Mouse (Mus musculus): Measurements from ENCODE around the gene Rgsl1. TPM values are rescaled to one million over a fixed set of nuclear protein-coding genes. Genes with fewer than 3 reads are reported as not detected.

Rgsl1 gene
- polyA plus RNA-seq, 1 experiment from 2014 or later = not detected

GRCm38 (mm10) chr1:153736096-153736495, 107.8 kb downstream of the Rgsl1 start:
- Histone ChIP-seq H3K4me1 (replicated peaks) (peaks cover 4% of the 10 kb centered on the region; the same call in 1 of the 2 replicates), H3K27ac (no peak overlapping the region), H3K9me3 (no peaks in the 10 kb centered on the region), H3K4me3 (replicated peaks) (no peak overlapping the region), H3K4me2 (replicated peaks) (no peak overlapping the region), H3K27me3 (replicated peaks) (peaks cover 34% of the 10 kb centered on the region), H3K36me3 (no peaks in the 10 kb centered on the region), H3K9ac (no peak overlapping the region)
- ATAC-seq = no peak
- WGBS = 55% methylated on average over 6 of the region's 6 CpGs

DNA sequence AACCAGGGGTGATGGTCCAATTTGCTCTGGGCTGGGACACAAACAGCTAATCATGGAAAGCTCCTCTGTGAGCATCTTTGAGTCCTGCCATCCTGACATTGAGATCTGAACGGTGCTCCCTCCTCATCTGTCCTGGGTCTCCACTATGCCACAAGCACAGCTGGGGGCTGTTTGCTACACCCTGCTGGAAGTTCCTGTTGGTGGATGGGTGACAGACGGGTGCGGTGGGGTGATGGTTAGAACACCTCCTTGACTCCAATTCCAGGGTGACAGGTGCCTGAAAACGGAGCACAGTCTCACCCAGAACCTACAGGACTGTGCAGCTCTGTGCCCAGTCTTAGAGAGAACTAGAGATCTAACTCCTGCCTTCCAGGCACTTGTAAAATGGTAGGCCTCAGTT, 109.1 kb downstream of the Rgsl1 start:
- WGBS = 78% methylated on average over 4 of the region's 4 CpGs
- no peaks in the 10 kb centered on the region for H3K4me1 ChIP-seq (replicated peaks)
- H3K36me3 ChIP-seq = no peaks in the 10 kb centered on the region
- no peak overlapping the region for H3K4me2 ChIP-seq (replicated peaks)
- H3K9me3 ChIP-seq = no peaks in the 10 kb centered on the region
- H3K9ac ChIP-seq = no peak overlapping the region
- no peak overlapping the region for H3K4me3 ChIP-seq (replicated peaks)
- no peak overlapping the region for H3K27ac ChIP-seq
- H3K27me3 ChIP-seq (replicated peaks) = peaks cover 24% of the 10 kb centered on the region
- no peak for ATAC-seq

GRCm38 (mm10) chr1:153733181-153733580, 110.8 kb downstream of the Rgsl1 start:
- Histone ChIP-seq H3K4me1 (replicated peaks) (no peaks in the 10 kb centered on the region), H3K27ac (no peak overlapping the region), H3K4me2 (replicated peaks) (no peak overlapping the region), H3K9me3 (no peaks in the 10 kb centered on the region), H3K9ac (no peak overlapping the region), H3K36me3 (no peaks in the 10 kb centered on the region), H3K4me3 (replicated peaks) (no peak overlapping the region), H3K27me3 (replicated peaks) (peaks cover 8% of the 10 kb centered on the region; the same call in 1 of the 2 replicates)
- 50% methylated on average over 9 of the region's 9 CpGs for WGBS
- no peak for ATAC-seq

GRCm38 (mm10) chr1:153730671-153731070, 113.3 kb downstream of the Rgsl1 start:
- Histone ChIP-seq H3K4me3 (replicated peaks) (no peak overlapping the region), H3K27ac (no peak overlapping the region), H3K36me3 (no peaks in the 10 kb centered on the region), H3K4me2 (replicated peaks) (no peak overlapping the region), H3K9me3 (no peaks in the 10 kb centered on the region), H3K4me1 (replicated peaks) (no peaks in the 10 kb centered on the region), H3K27me3 (replicated peaks) (no peaks in the 10 kb centered on the region), H3K9ac (no peak overlapping the region)
- no peak for ATAC-seq
- 53% methylated on average over 3 of the region's 3 CpGs for WGBS

- Histone ChIP-seq H3K4me2 (replicated peaks) (no peak overlapping the region), H3K9me3 (no peaks in the 10 kb centered on the region), H3K27me3 (replicated peaks) (no peaks in the 10 kb centered on the region), H3K27ac (no peak overlapping the region), H3K9ac (no peak overlapping the region), H3K4me3 (replicated peaks) (no peak overlapping the region), H3K36me3 (no peaks in the 10 kb centered on the region), H3K4me1 (replicated peaks) (no peaks in the 10 kb centered on the region)
- no peak for ATAC-seq
- 54% methylated on average over 2 of the region's 2 CpGs for WGBS
These were observed 114.1 kb downstream of the Rgsl1 start for GRCm38 (mm10) chr1:153729806-153730205.

Other genes starting within 250 kb of the Rgsl1 start
- gene Rgs8, start 191.1 kb downstream of the Rgsl1 start, polyA plus RNA-seq (2015; fragmentation: Nextera tagmentation; extraction: Ambion mirVana) = 0.23 and 0.37 TPM in 2 replicates
- 4.8 and 5.1 TPM in 2 replicates for gene Rgs16, start 103.8 kb downstream of the Rgsl1 start, polyA plus RNA-seq (2015; fragmentation: Nextera tagmentation; extraction: Ambion mirVana)
- gene Rnasel, start 94.7 kb downstream of the Rgsl1 start, polyA plus RNA-seq (2015; fragmentation: Nextera tagmentation; extraction: Ambion mirVana) = 22.9 and 24.5 TPM in 2 replicates
- 0.18 and 0.29 TPM in 2 replicates for gene Teddm1b, start 30.2 kb upstream of the Rgsl1 start, polyA plus RNA-seq (2015; fragmentation: Nextera tagmentation; extraction: Ambion mirVana)
- not detected in 2 replicates for gene Teddm1a, start 47.6 kb upstream of the Rgsl1 start, polyA plus RNA-seq (2015; fragmentation: Nextera tagmentation; extraction: Ambion mirVana)
- gene Glul, start 55.8 kb upstream of the Rgsl1 start, polyA plus RNA-seq (2015; fragmentation: Nextera tagmentation; extraction: Ambion mirVana) = 73.6 and 83.9 TPM in 2 replicates
- 0.34 and 0.36 TPM in 2 replicates for gene Teddm2, start 56.1 kb upstream of the Rgsl1 start, polyA plus RNA-seq (2015; fragmentation: Nextera tagmentation; extraction: Ambion mirVana)

Data from intestine, embryonic 15.5 days (tissue).